Comparison of ENCODE assay signal across 27 mouse cellular contexts in genomic region chr1:21323996-21324574, GRCm38 (mm10). TPM values are rescaled to one million over a fixed set of nuclear protein-coding genes. Genes with fewer than 3 reads are reported as not detected.
A peak's percentile ranks its signal among the peaks of the same experiment; 100 is the strongest.
DNase-seq lines count a peak whose midpoint lies in the region; ATAC-seq and TF ChIP-seq lines count a peak whose summit lies in the region.
"Had no signal": no experiment of that assay in that cellular context is flagged by ENCODE, and none has a peak within 500 bp of the region (broad histone marks: within the 10 kb centered on the region; RNA-seq: fewer than 3 reads in every experiment).

No protein-coding gene starts in this region.

- H3K9me3 ChIP-seq in forebrain, embryonic 14.5 days (replicated peaks; ENCODE audit: control insufficient read depth, low read length): no peaks in the 10 kb centered on the region
- no peaks in the 10 kb centered on the region for H3K9me3 ChIP-seq in forebrain, embryonic 15.5 days
- H3K9me3 ChIP-seq in midbrain, postnatal 0 days (ENCODE audit: low read length): no peaks in the 10 kb centered on the region
- H3K9me3 ChIP-seq: embryonic facial prominence, embryonic 10.5 days; heart, embryonic 15.5 days had no signal

- no peak overlapping the region for H3K4me3 ChIP-seq in forebrain, embryonic 14.5 days (ENCODE audit: low read depth, low read length)
- no peak overlapping the region for H3K4me3 ChIP-seq in forebrain, embryonic 15.5 days
- H3K4me3 ChIP-seq in kidney, adult 2 months (ENCODE audit: insufficient read depth, low read depth, low read length): no peak overlapping the region
- H3K4me3 ChIP-seq in midbrain, postnatal 0 days (ENCODE audit: low read depth, low read length): no peak overlapping the region
- H3K4me3 ChIP-seq: embryonic facial prominence, embryonic 10.5 days; heart, adult 2 months; heart, embryonic 15.5 days had no signal

- H3K9ac ChIP-seq in forebrain, embryonic 14.5 days (ENCODE audit: low read length): no peak overlapping the region
- no peak overlapping the region for H3K9ac ChIP-seq in forebrain, embryonic 15.5 days (replicated peaks)
- no peak overlapping the region for H3K9ac ChIP-seq in midbrain, postnatal 0 days (replicated peaks; ENCODE audit: low read length, poor library complexity, severe bottlenecking)
- H3K9ac ChIP-seq: heart, embryonic 15.5 days had no signal

- H3K27me3 ChIP-seq in forebrain, embryonic 14.5 days (replicated peaks; ENCODE audit: control insufficient read depth, insufficient read depth, low read length): no peaks in the 10 kb centered on the region
- H3K27me3 ChIP-seq in forebrain, embryonic 15.5 days: no peaks in the 10 kb centered on the region
- H3K27me3 ChIP-seq in kidney, adult 2 months (replicated peaks; ENCODE audit: control insufficient read depth, insufficient read depth, low read length): no peaks in the 10 kb centered on the region
- no peaks in the 10 kb centered on the region for H3K27me3 ChIP-seq in midbrain, postnatal 0 days (ENCODE audit: insufficient read depth, low read length)
- H3K27me3 ChIP-seq: CH12.LX; heart, embryonic 15.5 days had no signal

- no peak for ATAC-seq in forebrain, embryonic 14.5 days
- ATAC-seq in forebrain, embryonic 15.5 days (replicated peaks): no peak
- ATAC-seq in midbrain, postnatal 0 days (ENCODE audit: low FRiP score): peak; percentile 66; the same call in 1 of the 2 replicates
- no peak for ATAC-seq in erythroblast, adult 5-6 weeks (replicated peaks; ENCODE audit: low FRiP score, poor library complexity, severe bottlenecking)
- ATAC-seq: lung, postnatal 0 days had no signal

- peak; percentile 8 for DNase-seq in forebrain, embryonic 14.5 days (ENCODE audit: low spot score)
- peak; percentile 66 for DNase-seq in kidney, adult 2 months
- DNase-seq in kidney, postnatal 4 days: no peak
- DNase-seq in ZHBTc4 (ENCODE audit: low read depth, low spot score): peak; percentile 9
- peak; percentile 15 for DNase-seq in midbrain, postnatal 0 days (ENCODE audit: low spot score)
- DNase-seq in adrenal gland, adult 2 months: no peak
- DNase-seq: cerebellum, adult 9-10 months; gastrocnemius, postnatal 10 days; heart, adult 2 months; kidney, postnatal 10 days; right cerebral cortex, adult 18-20 months had no signal

- H3K4me1 ChIP-seq in forebrain, embryonic 14.5 days (ENCODE audit: control insufficient read depth, insufficient read depth, low read length): no peaks in the 10 kb centered on the region
- H3K4me1 ChIP-seq in forebrain, embryonic 15.5 days: 0 out of 2 replicates have a peak, but pooled peaks cover 3% of the 10 kb centered on the region
- H3K4me1 ChIP-seq in kidney, adult 2 months (ENCODE audit: control insufficient read depth, insufficient read depth, low read length): peaks cover 21% of the 10 kb centered on the region; the same call in 1 of the 2 replicates
- no peaks in the 10 kb centered on the region for H3K4me1 ChIP-seq in midbrain, postnatal 0 days (ENCODE audit: insufficient read depth, low read length)
- H3K4me1 ChIP-seq: embryonic facial prominence, embryonic 10.5 days; heart, embryonic 15.5 days had no signal

- TF ChIP-seq POLR2A in kidney, adult 2 months (IDR thresholded peaks at IDR 0.05; ENCODE audit: low read depth, low read length): no peak

- no peak overlapping the region for H3K27ac ChIP-seq in forebrain, embryonic 14.5 days (ENCODE audit: low read depth, low read length)
- H3K27ac ChIP-seq in forebrain, embryonic 15.5 days (replicated peaks): no peak overlapping the region
- peak overlapping the region; percentile 76 for H3K27ac ChIP-seq in kidney, adult 2 months (ENCODE audit: insufficient read depth, low read depth, low read length)
- H3K27ac ChIP-seq in midbrain, postnatal 0 days (ENCODE audit: low read depth, low read length): no peak overlapping the region
- H3K27ac ChIP-seq: embryonic facial prominence, embryonic 10.5 days; heart, adult 2 months; heart, embryonic 15.5 days had no signal

- H3K4me2 ChIP-seq in forebrain, embryonic 14.5 days (ENCODE audit: low read length): no peak overlapping the region
- no peak overlapping the region for H3K4me2 ChIP-seq in forebrain, embryonic 15.5 days (replicated peaks)
- H3K4me2 ChIP-seq in midbrain, postnatal 0 days (ENCODE audit: low read depth, low read length, poor library complexity, severe bottlenecking): no peak overlapping the region
- H3K4me2 ChIP-seq: heart, embryonic 15.5 days had no signal

- TF ChIP-seq CTCF in kidney, adult 2 months (conservative IDR thresholded peaks at IDR 0.05; ENCODE audit: insufficient read depth, insufficient read length, low read depth, low read length): no peak
- no peak for TF ChIP-seq CTCF in midbrain, postnatal 0 days (IDR thresholded peaks at IDR 0.05)

- WGBS in forebrain, embryonic 14.5 days: 17% methylated on average over 1 of the region's 1 CpGs
- WGBS in forebrain, embryonic 15.5 days: 27% methylated on average over 1 of the region's 1 CpGs
- WGBS in kidney, adult 2 months: 20% methylated on average over 1 of the region's 1 CpGs
- 18% methylated on average over 1 of the region's 1 CpGs for WGBS in midbrain, postnatal 0 days

- H3K36me3 ChIP-seq in forebrain, embryonic 14.5 days (ENCODE audit: control insufficient read depth, insufficient read depth, low read length): no peaks in the 10 kb centered on the region
- no peaks in the 10 kb centered on the region for H3K36me3 ChIP-seq in forebrain, embryonic 15.5 days
- no peaks in the 10 kb centered on the region for H3K36me3 ChIP-seq in kidney, adult 2 months (ENCODE audit: control insufficient read depth, insufficient read depth, low read length)
- H3K36me3 ChIP-seq in midbrain, postnatal 0 days (ENCODE audit: insufficient read depth, low read length): no peaks in the 10 kb centered on the region
- H3K36me3 ChIP-seq: embryonic facial prominence, embryonic 10.5 days; heart, embryonic 15.5 days had no signal

RNA-seq across cellular contexts. Expression of gene Khdc1a, which starts 25.4 kb away (rescaled TPM):
- not detected in 2 replicates for polyA plus RNA-seq in forebrain, embryonic 14.5 days (2014; fragmentation: Nextera tagmentation; extraction: Ambion mirVana)
- polyA plus RNA-seq in forebrain, embryonic 15.5 days (2015; fragmentation: Nextera tagmentation; extraction: Ambion mirVana): not detected in 2 replicates
- 0.05 TPM in 1 of 2 replicates, not detected in the other for polyA plus RNA-seq in kidney, adult 2 months (2012; rRNA removed)
- total RNA-seq in midbrain, postnatal 0 days (2014; rRNA removed): not detected in 2 replicates
- not detected in 2 replicates for polyA plus RNA-seq in midbrain, postnatal 0 days (2015; fragmentation: Nextera tagmentation; extraction: Ambion mirVana)
- not detected in 2 replicates for total RNA-seq in erythroblast, adult 5-6 weeks (2015; ENCODE audit: low replicate concordance)
- total RNA-seq in erythroblast, adult 5-6 weeks (2017; ENCODE audit: low replicate concordance): not detected in 2 replicates
- total RNA-seq in adrenal gland, adult 2 months (2021): not detected
- polyA plus RNA-seq in adrenal gland, adult 2 months (2012; rRNA removed): not detected in 2 replicates
- total RNA-seq: adrenal gland, adult 18-20 months; CH12.LX; common myeloid progenitor, adult 5-6 weeks; gastrocnemius, postnatal 10 days; heart, adult 2 months; hematopoietic stem cell, adult 5-6 weeks; layer of hippocampus, adult 8-10 months; left cerebral cortex, postnatal 25 days had no signal
- polyA plus RNA-seq: embryonic facial prominence, embryonic 10.5 days; heart, adult 2 months; limb, embryonic 14.5 days; liver, embryonic 16.5 days; lung, postnatal 0 days; neural tube, embryonic 11.5 days had no signal

RNA-seq across cellular contexts. Expression of gene Khdc1c, which starts 44.0 kb away (rescaled TPM):
- not detected in 2 replicates for polyA plus RNA-seq in forebrain, embryonic 14.5 days (2014; fragmentation: Nextera tagmentation; extraction: Ambion mirVana)
- polyA plus RNA-seq in forebrain, embryonic 15.5 days (2015; fragmentation: Nextera tagmentation; extraction: Ambion mirVana): not detected in 2 replicates
- not detected in 2 replicates for polyA plus RNA-seq in kidney, adult 2 months (2012; rRNA removed)
- not detected in 2 replicates for total RNA-seq in midbrain, postnatal 0 days (2014; rRNA removed)
- not detected in 2 replicates for polyA plus RNA-seq in midbrain, postnatal 0 days (2015; fragmentation: Nextera tagmentation; extraction: Ambion mirVana)
- total RNA-seq in erythroblast, adult 5-6 weeks (2015; ENCODE audit: low replicate concordance): not detected in 2 replicates
- not detected in 2 replicates for total RNA-seq in erythroblast, adult 5-6 weeks (2017; ENCODE audit: low replicate concordance)
- total RNA-seq in adrenal gland, adult 2 months (2021): not detected
- polyA plus RNA-seq in adrenal gland, adult 2 months (2012; rRNA removed): not detected in 2 replicates
- total RNA-seq: adrenal gland, adult 18-20 months; CH12.LX; common myeloid progenitor, adult 5-6 weeks; gastrocnemius, postnatal 10 days; heart, adult 2 months; hematopoietic stem cell, adult 5-6 weeks; layer of hippocampus, adult 8-10 months; left cerebral cortex, postnatal 25 days; MEL had no signal
- polyA plus RNA-seq: embryonic facial prominence, embryonic 10.5 days; heart, adult 2 months; heart, embryonic 15.5 days; inflammation-experienced regulatory T-cells, adult 6 months; limb, embryonic 14.5 days; liver, embryonic 16.5 days; lung, postnatal 0 days; neural tube, embryonic 11.5 days had no signal

RNA-seq across cellular contexts. Expression of gene Khdc1b, which starts 59.3 kb away (rescaled TPM):
- polyA plus RNA-seq in forebrain, embryonic 14.5 days (2014; fragmentation: Nextera tagmentation; extraction: Ambion mirVana): not detected in 2 replicates
- polyA plus RNA-seq in forebrain, embryonic 15.5 days (2015; fragmentation: Nextera tagmentation; extraction: Ambion mirVana): 0.14 TPM in 1 of 2 replicates, not detected in the other
- not detected in 2 replicates for polyA plus RNA-seq in kidney, adult 2 months (2012; rRNA removed)
- not detected in 2 replicates for total RNA-seq in midbrain, postnatal 0 days (2014; rRNA removed)
- polyA plus RNA-seq in midbrain, postnatal 0 days (2015; fragmentation: Nextera tagmentation; extraction: Ambion mirVana): 0.11 TPM in 1 of 2 replicates, not detected in the other
- 0.63 TPM in 1 of 2 replicates, not detected in the other for total RNA-seq in erythroblast, adult 5-6 weeks (2015; ENCODE audit: low replicate concordance)
- 0.17 TPM in 1 of 2 replicates, not detected in the other for total RNA-seq in erythroblast, adult 5-6 weeks (2017; ENCODE audit: low replicate concordance)
- total RNA-seq in adrenal gland, adult 2 months (2021): not detected
- not detected in 2 replicates for polyA plus RNA-seq in adrenal gland, adult 2 months (2012; rRNA removed)
- total RNA-seq: adrenal gland, adult 18-20 months; CH12.LX; common myeloid progenitor, adult 5-6 weeks; gastrocnemius, postnatal 10 days; heart, adult 2 months; hematopoietic stem cell, adult 5-6 weeks; layer of hippocampus, adult 8-10 months; left cerebral cortex, postnatal 25 days; MEL had no signal
- polyA plus RNA-seq: embryonic facial prominence, embryonic 10.5 days; heart, adult 2 months; liver, embryonic 16.5 days; lung, postnatal 0 days; neural tube, embryonic 11.5 days had no signal

Comparison
In these comparisons a context has a peak if more than half of its experiments do, and no peak if none do; other contexts are left out.
1. DNase-seq: peak in forebrain, embryonic 14.5 days (single experiment), kidney, adult 2 months (single experiment), ZHBTc4 (single experiment) and midbrain, postnatal 0 days (single experiment); none in kidney, postnatal 4 days (0 of 2) and adrenal gland, adult 2 months (single experiment).